Mouse (Mus musculus) heart, postnatal 36 days (tissue): ENCODE results near the gene Noxa1. TPM values are rescaled to one million over a fixed set of nuclear protein-coding genes. Genes with fewer than 3 reads are reported as not detected.

ENCODE experiments used
- DNase-seq, 2 experiments: peaks; one replicate each; pipeline ENCODE4 v3.0.0; 2021 to 2022
- intact Hi-C: fragments of 180-260 bp; cut with DNase I; formaldehyde crosslinking; loops from one replicate; pipeline ENCODE4 v1.15.1; 2025
- microRNA-seq, 2 experiments: library from miRNA; unstranded; fragments of <30 nt; microRNA quantifications; one replicate each; pipeline ENCODE4 v1.2.0; 2021; ENCODE audit warnings: borderline number of aligned reads in 2 of 2
- total RNA-seq, 2 experiments: library from RNA; stranded (reverse); gene quantifications; 2 replicates each; pipeline ENCODE4 v1.2.3; 2021

The Noxa1 gene
- total RNA-seq, 2 experiments from 2014 or later, result not detected

GRCm38 (mm10) chr2:25053101-25053500, 41.8 kb downstream of the Noxa1 start:
- DNase-seq, result no peak
- intact Hi-C loops, result no loop called here

GRCm38 (mm10) chr2:25051450-25051849, 43.5 kb downstream of the Noxa1 start:
- intact Hi-C loops, result no loop called here
- no peak for DNase-seq

GRCm38 (mm10) chr2:25050921-25051320, 44.0 kb downstream of the Noxa1 start:
- intact Hi-C loops, result no loop called here

GRCm38 (mm10) chr2:25040089-25040488, 54.9 kb downstream of the Noxa1 start:
- intact Hi-C loops, result no loop called here

More at GRCm38 (mm10) chr2:25050921-25051320, 44.0 kb downstream of the Noxa1 start:
- no peak for DNase-seq

More at GRCm38 (mm10) chr2:25040089-25040488, 54.9 kb downstream of the Noxa1 start:
- DNase-seq, result no peak

Small RNA genes within 50 kb of the gene (microRNA-seq; reads per million reads assigned to microRNA genes)
- gene Gm24328 (0 reads per million in 2 experiments), gene Mir7664 (0 reads per million in 2 experiments)

Other genes with a start within 250 kb of the Noxa1 start
- 10 to 100 TPM; 31.7 to 36.7 TPM for gene Ehmt1, start 175.5 kb downstream of the Noxa1 start, total RNA-seq
- gene Arrdc1, start 159.9 kb downstream of the Noxa1 start, total RNA-seq, result 1 to 10 TPM; 4.6 to 7.1 TPM
- gene Zmynd19, start 145.4 kb downstream of the Noxa1 start, total RNA-seq, result 10 to 100 TPM; 16.1 to 18.4 TPM
- gene Dph7, start 132.7 kb downstream of the Noxa1 start, total RNA-seq, result 1 to 10 TPM; 5.1 to 6.1 TPM
- 10 to 100 TPM; 91.0 to 99.1 TPM for gene Mrpl41, start 120.1 kb downstream of the Noxa1 start, total RNA-seq
- 10 to 100 TPM; 33.9 to 35.4 TPM for gene Pnpla7, start 119.1 kb downstream of the Noxa1 start, total RNA-seq
- gene Nsmf, start 40.8 kb downstream of the Noxa1 start, total RNA-seq, result 10 to 100 TPM; 14.4 to 16.3 TPM
- not detected for gene Entpd8, start 14.8 kb downstream of the Noxa1 start, total RNA-seq
- 10 to 100 TPM in 1 of 2 experiments, 1 to 10 TPM in 1; 9.7 to 12.0 TPM for gene Nrarp, start 85.6 kb upstream of the Noxa1 start, total RNA-seq
- gene Tor4a, start 101.7 kb upstream of the Noxa1 start, total RNA-seq, result 1 to 10 TPM; 4.0 to 5.2 TPM
- gene Nelfb, start 116.3 kb upstream of the Noxa1 start, total RNA-seq, result 10 to 100 TPM; 38.7 to 39.9 TPM
- not detected for gene Stpg3, start 119.5 kb upstream of the Noxa1 start, total RNA-seq
- gene Fam166a, start 123.6 kb upstream of the Noxa1 start, total RNA-seq, result not detected
- 100 to 1,000 TPM; 240 to 254 TPM for gene Tubb4b, start 129.6 kb upstream of the Noxa1 start, total RNA-seq
- gene Slc34a3, start 139.2 kb upstream of the Noxa1 start, total RNA-seq, result not detected
- gene Rnf224, start 141.6 kb upstream of the Noxa1 start, total RNA-seq, result not detected
- under 1 TPM; 0.27 to 0.44 TPM for gene Rnf208, start 147.1 kb upstream of the Noxa1 start, total RNA-seq
- not detected for gene Cysrt1, start 147.3 kb upstream of the Noxa1 start, total RNA-seq
- gene AL732309.1, start 151.7 kb upstream of the Noxa1 start, total RNA-seq, result 1 to 10 TPM; 1.2 to 2.2 TPM
- gene Tmem203, start 160.3 kb upstream of the Noxa1 start, total RNA-seq, result 10 to 100 TPM; 13.4 to 15.1 TPM
- gene Tprn, start 167.5 kb upstream of the Noxa1 start, total RNA-seq, result 1 to 10 TPM; 4.8 to 8.6 TPM
- 10 to 100 TPM; 37.4 to 44.0 TPM for gene Ssna1, start 177.3 kb upstream of the Noxa1 start, total RNA-seq
- gene Anapc2, start 177.3 kb upstream of the Noxa1 start, total RNA-seq, result 10 to 100 TPM; 38.6 to 39.1 TPM
- gene Tmem210, start 193.0 kb upstream of the Noxa1 start, total RNA-seq, result not detected
- not detected for gene Lrrc26, start 194.8 kb upstream of the Noxa1 start, total RNA-seq
- gene Grin1, start 224.0 kb upstream of the Noxa1 start, total RNA-seq, result not detected
- gene Man1b1, start 237.2 kb upstream of the Noxa1 start, total RNA-seq, result 10 to 100 TPM; 21.9 to 23.2 TPM